Mouse (Mus musculus) left cerebral cortex, adult 8-10 months (tissue): ENCODE data around the gene Gjd3. TPM values are rescaled to one million over a fixed set of nuclear protein-coding genes. Genes with fewer than 3 reads are reported as not detected.
A peak's percentile ranks its signal among the peaks of the same experiment; 100 is the strongest.

Experiments used
- DNase-seq, 2 experiments: peaks; one replicate each; pipeline ENCODE4 v3.0.0; 2022; ENCODE audit warnings: low spot score in 2 of 2
- total RNA-seq, 4 experiments: library from RNA; stranded (reverse); gene quantifications; 2 replicates each; pipeline ENCODE4 v1.2.4; 2022

The Gjd3 gene
- total RNA-seq, 4 experiments from 2014 or later, result 1.2 to 1.8 (median 1.4) TPM

DNA sequence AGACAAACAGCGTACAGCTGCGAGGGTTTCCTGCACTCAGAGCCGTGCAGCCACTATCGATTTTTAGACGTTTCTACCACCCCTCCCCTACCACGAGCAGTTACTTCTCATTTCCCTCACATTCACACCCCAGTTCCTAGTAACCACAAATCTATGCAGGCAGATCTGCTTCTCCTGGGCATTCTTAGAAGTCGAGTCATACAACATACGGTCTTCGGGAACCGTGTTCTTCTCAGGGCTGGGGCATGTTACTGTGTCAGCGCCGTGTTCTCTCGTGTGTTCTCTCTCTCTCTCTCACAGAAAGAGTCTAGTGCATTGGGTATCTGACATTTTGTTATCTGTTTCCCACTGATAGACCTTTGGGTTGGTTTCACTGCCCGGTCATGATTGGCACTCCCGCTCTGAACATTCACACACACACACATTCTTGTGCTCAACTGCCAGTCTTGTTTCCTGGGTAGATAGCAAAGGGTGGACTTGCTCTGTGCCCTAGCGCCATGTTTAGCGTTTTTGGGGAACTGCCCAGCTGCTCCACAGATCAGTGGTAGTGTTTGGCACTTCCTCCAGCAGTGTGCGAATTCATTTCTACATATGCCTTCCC is 34.7 kb downstream of the Gjd3 start:
- DNase-seq, result no peak

GRCm38 (mm10) chr11:98945605-98945977 is 37.2 kb downstream of the Gjd3 start:
- DNase-seq, result no peak

- no peak for DNase-seq
These were observed 37.8 kb downstream of the Gjd3 start for GRCm38 (mm10) chr11:98944897-98945604.

DNA sequence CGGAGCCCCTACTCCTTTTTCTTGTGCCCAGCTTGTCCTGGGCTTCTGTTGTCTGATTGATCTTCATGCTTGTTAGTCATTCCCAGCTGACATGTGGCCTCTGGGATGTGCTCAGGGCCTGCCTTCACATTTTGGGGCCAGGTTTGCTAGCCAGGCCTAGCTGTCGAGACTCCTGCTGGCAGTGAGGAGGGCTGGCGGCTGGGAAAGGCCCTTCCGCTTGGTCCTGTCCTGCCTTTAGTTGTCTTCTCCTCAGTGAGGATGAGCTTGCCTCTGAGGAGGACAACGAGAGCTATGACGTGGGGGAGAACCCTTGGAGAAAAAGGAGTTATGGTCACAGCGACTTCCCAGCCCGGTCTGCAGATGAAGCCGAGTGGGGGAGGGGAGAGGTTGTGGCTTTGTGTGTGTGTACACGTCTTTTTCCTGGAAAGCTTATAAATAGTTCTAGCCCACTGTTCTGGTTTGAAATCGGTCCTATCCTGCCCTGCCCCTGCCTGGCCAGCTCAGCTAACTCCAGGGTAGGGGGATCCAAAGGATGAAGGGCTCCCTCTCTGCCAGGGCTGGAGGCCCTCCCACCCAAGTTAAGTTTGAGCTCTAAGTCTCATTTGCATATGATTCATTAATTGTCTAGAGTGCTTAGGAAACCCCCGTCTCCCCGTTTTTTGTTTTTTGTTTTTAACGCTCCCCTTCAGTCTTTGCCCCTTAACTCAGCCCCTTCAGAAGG is 38.9 kb downstream of the Gjd3 start:
- no peak for DNase-seq

GRCm38 (mm10) chr11:98942923-98943641 is 39.7 kb downstream of the Gjd3 start:
- DNase-seq, result no peak

- DNase-seq, result peak in 1 of 2 experiments; percentile 30
These were observed 40.3 kb downstream of the Gjd3 start for GRCm38 (mm10) chr11:98942555-98942922.

- DNase-seq, result peak; percentile 36 to 73
These were observed 40.8 kb downstream of the Gjd3 start for GRCm38 (mm10) chr11:98941826-98942550.

GRCm38 (mm10) chr11:98941341-98941825 is 41.4 kb downstream of the Gjd3 start:
- peak in 1 of 2 experiments; percentile 28 for DNase-seq

DNA sequence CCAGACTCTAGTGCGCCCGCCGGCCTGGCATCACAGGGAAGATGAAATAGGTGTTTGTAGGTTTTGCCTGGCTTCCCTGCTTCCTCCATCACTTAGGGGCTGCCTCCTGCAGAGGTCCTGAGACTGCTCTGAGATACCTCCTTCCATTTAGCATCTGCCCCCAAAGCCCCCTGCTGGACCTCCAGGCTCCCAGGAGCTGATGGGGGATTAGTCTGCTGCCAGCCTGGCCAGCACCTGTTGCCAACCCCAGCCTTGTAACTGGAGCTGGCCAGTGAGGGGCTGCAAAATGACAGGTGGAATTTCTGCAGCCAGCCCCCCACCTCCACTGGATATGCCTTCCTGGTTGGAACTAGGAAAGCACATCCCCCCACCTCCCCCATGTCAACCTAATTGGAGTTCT is 42.0 kb downstream of the Gjd3 start:
- DNase-seq, result peak in 1 of 2 experiments; percentile 12

DNA sequence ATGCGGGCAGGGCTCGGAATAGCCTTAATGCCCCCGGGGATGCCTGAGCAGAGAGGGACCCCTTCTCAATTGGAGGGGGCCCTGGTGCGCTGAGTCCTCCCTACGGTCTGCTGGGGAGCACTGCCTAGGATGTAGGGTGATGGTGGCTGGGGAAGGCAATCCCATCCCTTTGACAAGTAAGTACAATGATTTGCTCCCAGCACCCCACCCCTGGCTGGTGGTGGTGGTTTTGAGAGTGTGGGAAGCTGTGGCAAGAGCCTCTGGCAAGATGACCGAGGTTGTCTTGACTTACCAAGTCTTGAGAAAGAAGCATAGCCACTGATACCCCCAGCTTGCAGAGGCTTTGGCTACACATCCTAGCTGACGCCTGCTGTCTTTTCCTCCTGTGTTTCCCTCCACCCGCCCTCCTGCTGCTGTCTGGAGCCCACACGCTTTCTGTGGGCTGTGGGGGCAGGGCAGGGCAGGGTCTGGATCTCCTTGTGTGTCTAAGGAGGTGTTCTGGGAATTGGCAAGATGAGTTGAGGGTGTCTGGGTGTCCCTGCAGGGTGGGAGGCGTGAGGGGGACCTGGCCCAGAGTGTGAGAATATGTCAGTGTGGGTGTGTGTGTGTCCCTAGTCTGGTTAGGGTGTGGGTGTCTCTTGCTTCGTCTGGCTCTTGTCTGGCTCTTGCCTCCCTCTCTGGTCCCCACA is 42.7 kb downstream of the Gjd3 start:
- peak; percentile 48 to 87 for DNase-seq

DNA sequence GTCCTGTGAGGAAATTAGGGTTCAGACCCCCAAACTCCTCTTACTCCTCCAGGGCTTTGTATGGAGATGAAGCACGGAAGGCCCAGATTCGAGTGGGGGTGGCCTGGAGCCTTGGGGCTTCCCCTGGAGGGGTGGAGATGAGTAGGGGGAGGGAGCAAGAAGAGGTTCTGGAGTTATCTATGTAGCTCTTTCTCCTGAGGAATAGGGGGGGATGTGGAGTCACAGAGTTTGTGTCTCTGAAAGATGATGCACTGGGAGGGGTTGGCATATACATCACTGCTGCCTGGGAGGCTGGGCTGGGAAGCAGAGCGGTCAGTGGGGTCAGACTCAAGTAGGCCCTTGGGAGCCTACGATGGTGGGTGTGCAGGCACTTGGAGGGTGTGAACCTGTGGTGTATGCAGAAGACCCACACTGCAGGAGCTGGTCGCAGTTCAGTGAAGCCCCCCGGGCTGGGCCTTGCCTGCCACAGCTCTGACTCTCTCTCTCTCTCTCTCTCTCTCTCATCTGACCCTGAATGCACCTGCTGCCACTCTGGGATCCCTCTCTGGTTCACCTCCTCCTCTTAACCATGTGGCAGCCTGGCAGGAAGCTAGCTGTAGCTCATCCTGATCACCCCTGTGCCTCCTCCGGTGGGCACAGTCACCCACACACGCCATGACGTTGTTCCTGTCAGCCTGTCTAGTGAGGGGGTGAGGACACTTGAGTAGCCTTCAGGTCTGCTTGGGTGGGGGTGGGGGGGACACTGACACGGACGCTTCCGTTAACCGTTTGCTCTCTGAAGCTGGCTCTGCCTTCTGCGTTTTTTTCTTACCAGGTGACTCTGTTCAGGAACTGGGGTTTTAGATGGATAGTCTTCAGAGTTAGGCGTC is 43.5 kb downstream of the Gjd3 start:
- DNase-seq, result no peak

- no peak for DNase-seq
These were observed 44.1 kb downstream of the Gjd3 start for GRCm38 (mm10) chr11:98938701-98939083.

GRCm38 (mm10) chr11:98937914-98938694 is 44.7 kb downstream of the Gjd3 start:
- peak in 1 of 2 experiments; percentile 26 for DNase-seq

GRCm38 (mm10) chr11:98937410-98937913 is 45.4 kb downstream of the Gjd3 start:
- DNase-seq, result peak; percentile 19 to 70

DNA sequence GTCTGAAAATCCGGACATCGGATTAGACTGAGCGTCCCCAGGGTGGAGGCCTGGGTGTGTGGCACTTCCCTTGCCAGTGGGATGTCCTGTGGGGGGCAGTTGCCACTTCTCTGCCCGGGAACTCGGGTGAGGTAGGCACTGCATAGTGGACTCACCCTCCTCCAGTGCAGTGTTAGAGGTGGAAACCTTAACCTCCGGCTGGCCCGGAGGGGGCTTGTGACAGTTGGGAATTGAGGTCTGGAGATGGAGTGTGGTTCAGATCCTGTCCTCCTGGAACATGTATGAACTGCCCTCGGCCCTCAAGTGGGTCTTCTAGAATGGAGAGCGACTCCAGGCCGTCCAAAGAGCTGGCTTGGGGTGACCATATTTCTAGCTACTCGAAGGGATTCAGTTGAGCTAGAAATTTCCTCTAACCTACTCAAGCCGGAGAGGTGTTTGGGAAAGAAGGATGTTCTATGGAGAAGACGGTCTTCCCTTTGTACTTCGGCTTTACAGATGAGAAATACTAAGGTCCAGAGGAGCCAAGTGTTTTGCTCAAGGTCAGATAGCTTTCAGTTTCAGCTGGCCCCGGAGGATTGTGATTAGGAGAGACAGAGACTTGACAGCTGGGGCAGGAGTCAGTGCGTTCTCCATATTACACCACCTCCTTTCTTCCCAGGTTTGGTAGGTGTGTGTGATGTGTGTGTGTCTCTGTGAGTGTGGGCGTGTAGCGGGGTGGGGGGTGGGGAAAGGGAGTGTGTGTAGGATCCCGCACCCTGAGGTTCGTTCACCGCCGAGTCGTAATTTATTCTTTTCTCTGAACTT is 46.0 kb downstream of the Gjd3 start:
- DNase-seq, result peak in 1 of 2 experiments; percentile 8

- no peak for DNase-seq
These were observed 46.6 kb downstream of the Gjd3 start for GRCm38 (mm10) chr11:98936170-98936569.

DNA sequence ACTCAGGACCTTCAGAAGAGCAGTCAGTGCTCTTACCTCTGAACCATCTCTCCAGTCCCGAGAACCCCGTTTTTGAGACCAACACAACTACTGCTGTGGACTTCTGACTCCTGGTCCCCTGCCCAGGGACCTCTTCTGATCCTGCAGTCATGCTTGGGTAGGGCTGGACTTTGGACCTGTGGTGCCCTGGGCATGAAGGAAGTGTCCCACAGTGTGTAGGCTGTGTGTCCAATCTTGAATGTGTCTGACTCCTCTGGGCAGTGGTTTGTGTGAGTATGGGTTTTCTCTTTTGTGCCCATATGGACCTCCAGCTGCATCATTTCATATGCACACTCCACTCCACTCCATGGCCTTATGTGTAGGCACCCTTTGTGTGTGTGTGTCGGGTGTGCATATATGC is 47.7 kb downstream of the Gjd3 start:
- DNase-seq, result no peak

DNA sequence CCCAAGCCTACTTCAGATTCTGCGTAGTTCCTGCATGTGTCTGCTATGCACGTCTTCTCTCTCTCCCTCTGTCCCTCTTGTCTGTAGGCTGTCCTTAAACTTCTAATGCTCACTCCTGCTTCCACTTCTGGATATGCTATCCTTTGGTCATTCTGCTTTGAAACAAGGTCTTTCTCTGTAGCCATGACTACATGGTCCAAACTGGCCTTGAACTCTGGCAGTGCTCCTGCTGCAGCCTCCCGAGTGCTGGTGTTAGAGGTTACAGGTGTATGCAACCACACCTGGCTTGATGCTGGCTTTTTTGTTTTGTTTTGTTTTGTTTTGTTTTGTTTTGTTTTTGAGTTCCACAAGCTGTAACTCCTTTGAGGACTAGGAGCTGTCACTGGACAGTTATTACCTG is 48.4 kb downstream of the Gjd3 start:
- no peak for DNase-seq
